Mouse (Mus musculus) fat pad, adult 2 months (tissue): ENCODE results near the gene Aadat.
"Not testable (repeated sequence)": the region's sequence is repeated elsewhere in the genome, so short reads cannot be mapped to it uniquely, and the experiment has no call there.

Experiments
- DNase-seq: peaks from one replicate; pipeline ENCODE4 v3.0.0-alpha.2; 2011; ENCODE audit warnings: low read depth, low spot score; ENCODE audit errors: extremely low read depth

The Aadat gene

DNA sequence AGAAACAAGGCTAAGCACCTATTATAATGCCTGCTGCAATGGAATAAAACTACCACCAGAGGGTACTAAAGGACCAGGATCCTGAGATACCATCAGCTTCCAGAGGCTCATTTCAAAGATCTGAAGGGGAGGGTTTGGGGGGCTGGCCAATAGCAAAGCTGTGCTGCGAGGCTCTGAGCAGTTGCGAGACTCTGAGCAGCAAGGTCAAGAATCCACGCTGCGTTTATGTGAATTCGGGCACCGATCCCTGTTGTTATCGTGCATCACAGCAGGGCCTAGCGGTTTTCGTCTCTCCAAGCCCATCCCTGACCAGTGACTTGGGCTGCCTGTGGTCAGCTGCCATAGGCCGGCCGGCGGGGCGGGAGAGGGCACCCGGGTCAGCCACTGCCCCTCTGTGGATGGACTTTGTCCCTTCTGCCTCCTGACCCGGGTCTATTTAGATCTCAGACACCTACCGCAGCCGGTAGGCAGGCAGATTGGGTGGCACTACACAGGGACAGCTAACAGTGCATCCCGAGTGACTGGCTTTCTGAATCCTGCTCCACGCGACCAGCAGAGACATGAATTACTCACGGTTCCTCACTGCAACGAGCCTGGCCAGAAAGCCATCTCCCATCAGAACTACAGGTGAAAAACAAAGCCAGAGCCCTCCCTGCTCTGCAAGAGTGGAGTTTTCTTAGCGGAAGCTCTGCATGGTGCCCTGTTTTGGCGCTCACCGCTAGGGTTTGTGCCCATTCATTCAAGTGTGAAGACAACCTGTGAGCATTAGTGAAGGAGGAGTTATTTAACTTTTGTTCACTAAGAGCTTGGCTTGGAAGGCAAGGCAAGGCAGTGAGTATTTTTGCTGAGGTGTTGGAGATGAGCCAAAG, at the start of gene Aadat:
Aadat (plus strand) TSS at position 280 of the 869 bp plus-strand sequence.
- DNase-seq = no peak

DNA sequence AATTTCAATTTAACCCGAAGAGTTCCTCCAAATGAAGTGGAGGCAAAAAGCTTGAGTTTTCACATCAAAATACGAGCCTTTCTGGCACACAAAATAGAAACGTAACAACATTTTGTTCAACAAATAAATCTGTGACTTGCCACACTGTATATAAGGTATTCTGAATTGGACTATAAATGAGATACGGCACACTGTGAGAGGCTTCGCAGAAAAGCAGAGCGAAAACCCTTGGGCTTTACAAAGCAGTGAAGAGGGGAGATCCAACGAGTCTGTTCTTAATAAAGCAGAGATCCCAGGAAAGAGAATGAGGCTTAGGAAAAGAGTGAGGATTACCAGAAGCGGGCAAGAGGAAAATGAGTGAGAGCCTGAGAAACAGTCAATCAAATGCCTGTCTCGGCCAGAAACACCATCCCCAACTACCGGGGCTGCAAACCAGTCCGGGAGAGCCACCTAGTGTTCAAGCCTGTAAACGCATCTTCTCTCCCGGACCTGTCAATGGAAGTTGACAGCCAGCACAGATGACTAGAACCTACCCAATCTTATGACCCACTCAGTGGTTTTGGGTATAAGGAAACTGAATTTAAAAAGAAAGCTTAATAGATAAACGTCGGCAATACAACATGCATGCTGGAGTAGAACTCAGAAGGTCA, 38.9 kb upstream of the Aadat start:
- no peak for DNase-seq

- DNase-seq = no peak
Observed at GRCm38 (mm10) chr8:60490147-60490546, 15.6 kb upstream of the Aadat start.

- no peak for DNase-seq
Observed at GRCm38 (mm10) chr8:60491871-60492270, 13.9 kb upstream of the Aadat start.

DNA sequence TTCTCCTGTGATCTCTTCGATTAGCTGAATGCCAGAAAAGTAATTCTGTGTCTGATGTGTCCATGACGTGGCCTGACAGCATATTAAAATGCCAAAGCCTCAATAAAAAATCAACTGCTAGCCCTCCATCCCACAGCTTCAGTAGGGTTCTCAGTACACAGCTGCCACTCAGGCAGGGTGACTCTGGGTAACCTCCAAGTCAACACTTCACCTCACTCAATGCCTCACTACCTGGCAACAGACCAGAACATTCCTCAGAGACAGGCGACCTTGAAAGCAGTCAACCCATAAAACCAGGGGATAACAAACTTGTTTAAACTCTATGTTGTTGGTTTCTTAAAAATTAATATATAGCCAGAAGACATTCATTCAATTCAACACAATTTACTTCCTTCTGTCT, 13.3 kb upstream of the Aadat start:
- DNase-seq = no peak

DNA sequence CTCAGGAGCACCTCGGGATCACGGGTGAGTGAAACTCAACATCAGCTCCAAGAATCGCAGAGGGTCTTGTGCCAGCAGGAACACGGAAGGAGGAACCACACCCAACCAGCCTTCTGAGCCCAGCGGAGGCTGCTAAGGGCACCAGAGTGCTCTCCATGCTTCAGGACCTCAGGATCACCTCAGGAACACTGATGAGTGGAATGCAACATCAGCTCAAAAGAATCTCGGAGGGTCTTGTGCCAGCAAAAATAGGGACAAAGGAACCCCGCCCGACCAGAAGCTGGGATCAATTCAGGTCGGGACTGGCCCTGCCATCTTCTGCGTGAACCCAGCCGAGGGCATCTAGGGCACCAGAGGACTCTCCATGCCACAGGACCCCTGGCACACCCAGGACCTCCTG, 11.1 kb upstream of the Aadat start:
- no peak for DNase-seq

DNA sequence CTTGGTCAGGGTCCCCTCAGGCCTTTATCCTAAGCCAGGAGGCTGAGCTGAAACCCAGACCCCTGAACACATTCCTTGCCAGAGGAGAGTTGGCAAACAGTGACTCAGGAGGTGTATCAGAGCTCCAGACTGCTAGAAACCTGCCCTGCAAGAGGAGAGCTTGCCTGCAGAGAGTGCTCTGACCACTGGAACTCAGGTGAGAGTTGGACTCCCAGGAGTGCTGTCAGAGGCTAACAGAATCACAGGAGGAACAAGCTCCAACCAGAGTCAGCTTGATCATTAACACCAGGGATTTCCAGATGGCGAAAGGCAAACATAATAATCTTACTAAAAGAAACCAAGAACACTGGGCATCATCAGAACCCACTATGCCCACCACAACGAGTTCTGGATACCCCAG, 10.7 kb upstream of the Aadat start:
- not testable (repeated sequence) for DNase-seq

DNA sequence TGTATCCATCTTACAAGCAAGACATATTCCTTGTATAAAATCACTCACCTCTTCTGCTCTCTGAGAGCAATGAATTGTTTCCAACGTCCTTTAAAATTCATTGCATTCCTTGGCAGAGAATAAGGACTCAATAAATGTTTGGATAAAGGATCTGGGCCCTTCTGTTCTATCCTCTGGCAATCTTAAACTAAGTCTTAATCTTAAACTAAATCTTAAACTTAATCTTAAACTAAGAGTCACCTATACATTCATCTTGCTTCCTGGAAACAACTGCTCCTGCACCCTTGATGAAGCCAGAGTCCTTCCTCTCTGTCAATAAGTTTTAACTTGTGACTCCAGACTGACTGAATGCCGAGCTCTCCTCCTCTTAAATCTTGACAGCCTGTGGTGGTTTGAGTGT, 2.6 kb upstream of the Aadat start, which contains the start of gene Gm10283:
Gm10283 (minus strand) TSS at position 101 of the 400 bp plus-strand sequence.
- DNase-seq = no peak

GRCm38 (mm10) chr8:60518286-60518685, 12.6 kb downstream of the Aadat start:
- DNase-seq = no peak

- DNase-seq = no peak
Observed at GRCm38 (mm10) chr8:60534945-60535344, 29.2 kb downstream of the Aadat start.

GRCm38 (mm10) chr8:60566783-60567182, 61.1 kb downstream of the Aadat start:
- DNase-seq = no peak

GRCm38 (mm10) chr8:60577231-60577630, 71.5 kb downstream of the Aadat start:
- DNase-seq = no peak

DNA sequence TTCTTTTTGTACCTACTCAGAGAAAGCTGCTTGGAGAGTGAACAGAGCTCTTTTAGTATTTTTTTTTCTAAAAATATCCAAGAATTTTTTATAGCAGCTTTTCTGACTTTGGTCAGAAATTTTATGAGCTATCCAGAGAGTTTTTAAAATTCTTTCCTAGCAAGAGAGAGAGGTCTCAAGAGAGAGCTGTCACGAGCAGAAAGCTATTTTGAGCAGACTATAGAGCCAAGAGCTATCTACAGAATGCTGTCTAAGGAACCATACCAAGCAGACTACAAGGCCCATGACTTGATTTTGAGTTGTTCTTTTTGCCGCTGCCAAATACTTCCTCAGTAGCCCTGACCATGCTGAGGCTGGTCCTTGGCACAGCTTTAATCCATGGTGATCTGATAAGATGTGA, 77.6 kb downstream of the Aadat start:
- no peak for DNase-seq

DNA sequence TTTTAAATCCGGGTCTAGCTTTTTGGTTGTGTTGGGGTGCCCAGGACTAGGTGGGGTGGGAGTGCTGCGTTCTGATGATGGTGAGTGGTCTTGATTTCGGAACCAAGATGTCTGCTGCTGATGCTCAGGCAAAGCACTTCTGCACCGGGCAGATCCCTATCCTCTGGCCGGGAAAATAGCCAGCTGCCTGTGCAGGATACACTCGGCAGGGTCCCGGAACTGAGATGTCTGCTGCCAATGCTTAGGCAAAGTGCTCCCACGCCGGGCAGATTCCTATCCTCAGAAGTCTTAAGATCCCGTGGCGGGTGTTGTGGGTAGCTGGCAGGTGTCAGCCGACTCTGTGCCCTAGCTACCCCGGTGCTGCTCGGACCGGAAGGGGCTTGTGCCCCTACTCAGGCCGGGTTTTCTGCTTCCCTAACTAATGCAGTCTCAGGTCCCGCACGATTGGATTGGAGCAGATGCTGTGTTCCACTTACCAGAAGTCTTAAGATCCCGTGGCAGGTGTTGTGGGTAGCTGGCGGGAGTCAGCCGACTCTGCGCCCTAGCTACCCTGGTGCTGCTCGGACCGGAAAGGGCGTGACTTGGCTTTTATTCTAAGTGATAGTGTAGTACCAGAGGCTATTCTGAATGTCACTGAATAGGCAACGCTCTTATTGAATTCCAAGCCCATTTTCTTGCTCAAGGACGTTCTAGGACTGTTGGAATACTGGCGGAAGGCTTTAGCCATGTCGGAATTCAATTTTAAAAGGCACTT, 85.8 kb downstream of the Aadat start:
- DNase-seq = not testable (repeated sequence)

DNA sequence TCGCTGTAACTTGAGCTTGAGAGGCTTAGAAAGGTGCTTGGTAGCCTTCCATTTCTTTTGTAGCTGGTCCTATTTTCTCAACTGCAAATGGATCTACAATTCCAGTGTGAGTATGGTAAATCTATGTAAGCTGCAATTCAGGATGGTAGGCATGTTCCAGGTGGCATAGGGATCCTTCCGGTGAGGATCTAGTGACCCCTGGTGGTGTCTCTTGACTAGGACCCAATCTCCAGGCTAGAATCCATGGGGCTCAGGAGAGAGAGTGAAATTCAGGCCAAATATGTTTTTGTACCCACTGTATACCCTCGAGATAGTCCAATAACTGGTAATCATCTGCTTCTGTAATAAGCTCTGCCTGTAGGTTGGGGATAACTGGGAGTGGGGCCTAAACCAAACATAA, 89.0 kb downstream of the Aadat start:
- no peak for DNase-seq
